Mouse (Mus musculus) lung, adult 2 months (tissue): ENCODE data around the gene Kank1.

Experiments
- CTCF ChIP-seq: fragments of 200-500 bp; IDR thresholded peaks from 2 replicates; pipeline ENCODE4 v1.5.1; 2011; ENCODE audit warnings: mild to moderate bottlenecking, low read length, control low read depth; ENCODE audit not compliant: insufficient read depth
- POLR2A ChIP-seq: fragments of 200-500 bp; IDR thresholded peaks from 2 replicates; pipeline ENCODE4 v1.6.1; 2011; ENCODE audit warnings: low read depth, mild to moderate bottlenecking, control low read depth, low read length, borderline replicate concordance; ENCODE audit errors: extremely low read depth

GRCm38 (mm10) chr19:25306277-25306676 lies 69.5 kb downstream of the Kank1 start:
- TF ChIP-seq CTCF (peak; percentile 45; the same call in 1 of the 2 replicates), POLR2A (no peak)
